ENCODE assay signal across 8 mouse cellular contexts in genomic region chr11:75653781-75654470, GRCm38 (mm10). TPM values are rescaled to one million over a fixed set of nuclear protein-coding genes. Genes with fewer than 3 reads are reported as not detected.
A peak's percentile ranks its signal among the peaks of the same experiment; 100 is the strongest.
DNase-seq lines count a peak whose midpoint lies in the region; ATAC-seq and TF ChIP-seq lines count a peak whose summit lies in the region.

No protein-coding gene starts in this region.

- peaks cover 8% of the 10 kb centered on the region for H3K36me3 ChIP-seq in intestine, embryonic 16.5 days (ENCODE audit: control insufficient read depth, insufficient read depth, low read length)
- peaks cover 17% of the 10 kb centered on the region for H3K36me3 ChIP-seq in liver, embryonic 12.5 days
- peaks cover 13% of the 10 kb centered on the region for H3K36me3 ChIP-seq in myocyte (ENCODE audit: control insufficient read depth, insufficient read depth)
- no peaks in the 10 kb centered on the region for H3K36me3 ChIP-seq in stomach, embryonic 15.5 days

- H3K9ac ChIP-seq in intestine, embryonic 16.5 days (ENCODE audit: low read depth, low read length): peak overlapping the region; percentile 76
- peak overlapping the region; percentile 89 for H3K9ac ChIP-seq in liver, embryonic 12.5 days
- peak overlapping the region; percentile 49 for H3K9ac ChIP-seq in stomach, embryonic 15.5 days

- no peak overlapping the region for H3ac ChIP-seq in myocyte (ENCODE audit: control insufficient read depth, insufficient read length)

- peak; percentile 38 to 48 for DNase-seq in left cerebral cortex, adult 18-20 months (ENCODE audit: low spot score in 2 of 2)
- DNase-seq in left cerebral cortex, adult 11 months (ENCODE audit: low spot score): no peak
- peak; percentile 60 to 77 for DNase-seq in gastrocnemius, postnatal 4 days (ENCODE audit: low spot score in 2 of 2)

- H3K27me3 ChIP-seq in intestine, embryonic 16.5 days (replicated peaks; ENCODE audit: control insufficient read depth, insufficient read depth, low read length): no peaks in the 10 kb centered on the region
- no peaks in the 10 kb centered on the region for H3K27me3 ChIP-seq in liver, embryonic 12.5 days (replicated peaks)
- H3K27me3 ChIP-seq in myocyte (ENCODE audit: control insufficient read depth, insufficient read depth, insufficient read length): no peaks in the 10 kb centered on the region
- H3K27me3 ChIP-seq in stomach, embryonic 15.5 days (replicated peaks): no peaks in the 10 kb centered on the region

- H3K79me2 ChIP-seq in myocyte (ENCODE audit: control insufficient read depth, insufficient read depth): peaks cover 23% of the 10 kb centered on the region

- peak overlapping the region; percentile 86 for H3K27ac ChIP-seq in intestine, embryonic 16.5 days (ENCODE audit: low read length)
- H3K27ac ChIP-seq in liver, embryonic 12.5 days: peak overlapping the region; percentile 92
- peak overlapping the region; percentile 91 for H3K27ac ChIP-seq in stomach, embryonic 15.5 days

- no peaks in the 10 kb centered on the region for H3K9me3 ChIP-seq in intestine, embryonic 16.5 days (ENCODE audit: control insufficient read depth, low read length)
- H3K9me3 ChIP-seq in liver, embryonic 12.5 days (replicated peaks): no peaks in the 10 kb centered on the region
- no peaks in the 10 kb centered on the region for H3K9me3 ChIP-seq in stomach, embryonic 15.5 days

- under 1% methylated on average over 36 of the region's 45 CpGs for WGBS in intestine, embryonic 16.5 days
- WGBS in liver, embryonic 12.5 days (ENCODE audit: insufficient replicate concordance): 1% methylated on average over 39 of the region's 45 CpGs
- 2% methylated on average over 44 of the region's 45 CpGs for WGBS in stomach, embryonic 15.5 days

- peaks cover 42% of the 10 kb centered on the region for H3K4me1 ChIP-seq in intestine, embryonic 16.5 days (ENCODE audit: control insufficient read depth, insufficient read depth, low read length)
- H3K4me1 ChIP-seq in liver, embryonic 12.5 days: peaks cover 83% of the 10 kb centered on the region
- H3K4me1 ChIP-seq in stomach, embryonic 15.5 days: peaks cover 43% of the 10 kb centered on the region

- ATAC-seq in common myeloid progenitor, adult 5-6 weeks (replicated peaks; ENCODE audit: low read depth, poor library complexity, severe bottlenecking): peak; percentile 45
- ATAC-seq in intestine, embryonic 16.5 days: peak; percentile 61
- ATAC-seq in liver, embryonic 12.5 days: peak; percentile 70
- ATAC-seq in stomach, embryonic 15.5 days (ENCODE audit: insufficient read depth, low FRiP score, low read depth): peak; percentile 54

- peak overlapping the region; percentile 70 for H3K4me3 ChIP-seq in intestine, embryonic 16.5 days (ENCODE audit: low read length)
- H3K4me3 ChIP-seq in liver, embryonic 12.5 days: peak overlapping the region; percentile 80
- peak overlapping the region; percentile 65 for H3K4me3 ChIP-seq in myocyte
- H3K4me3 ChIP-seq in stomach, embryonic 15.5 days (replicated peaks): peak overlapping the region; percentile 61

- peak overlapping the region; percentile 90 for H3K4me2 ChIP-seq in intestine, embryonic 16.5 days (ENCODE audit: low read depth, low read length)
- H3K4me2 ChIP-seq in liver, embryonic 12.5 days: peak overlapping the region; percentile 99
- peak overlapping the region; percentile 90 for H3K4me2 ChIP-seq in myocyte (ENCODE audit: low read depth)
- peak overlapping the region; percentile 90 for H3K4me2 ChIP-seq in stomach, embryonic 15.5 days

- peak; percentile 73 for TF ChIP-seq POLR2A in myocyte (IDR thresholded peaks at IDR 0.05; ENCODE audit: insufficient read length, low read depth)

TF ChIP-seq in myocyte, 11 proteins besides CTCF, POLR2A, EP300 and RAD21:
- TF ChIP-seq E2F4 (IDR thresholded peaks at IDR 0.05; ENCODE audit: insufficient read depth) (no peak), CEBPB (IDR thresholded peaks at IDR 0.05; ENCODE audit: insufficient read depth, poor library complexity, severe bottlenecking) (no peak), TCF12 (IDR thresholded peaks at IDR 0.05; ENCODE audit: insufficient read depth, poor library complexity, severe bottlenecking) (no peak), MAX (IDR thresholded peaks at IDR 0.05; ENCODE audit: low read depth) (no peak), SRF (IDR thresholded peaks at IDR 0.05; ENCODE audit: control insufficient read depth, insufficient read length, low read depth) (no peak), MYOG (IDR thresholded peaks at IDR 0.05; ENCODE audit: control insufficient read depth in 1 of 3, insufficient read depth in 1 of 3, insufficient read length in 2 of 3, low read depth in 2 of 3) (peak in 1 of 3 experiments; percentile 79), TCF3 (IDR thresholded peaks at IDR 0.05; ENCODE audit: insufficient read length, low read depth) (no peak), POLR2AphosphoS2 (IDR thresholded peaks at IDR 0.05; ENCODE audit: insufficient read length, low read depth) (peak; percentile 82), USF1 (IDR thresholded peaks at IDR 0.05; ENCODE audit: low read depth) (no peak), REST (IDR thresholded peaks at IDR 0.05; ENCODE audit: insufficient read depth, insufficient read length) (no peak), MYOD1 (IDR thresholded peaks at IDR 0.05; ENCODE audit: control insufficient read depth in 1 of 3, insufficient read length in 2 of 3, low read depth in 2 of 3) (peak in 1 of 3 experiments; percentile 41)

RNA-seq across cellular contexts. Expression of gene Myo1c, which starts 3.6 kb away (rescaled TPM):
- 10 to 100 TPM; 20.9 to 25.1 TPM for total RNA-seq in left cerebral cortex, adult 18-20 months (2021)
- total RNA-seq in common myeloid progenitor, adult 5-6 weeks (2017): 19.5 and 22.3 TPM in 2 replicates
- total RNA-seq in gastrocnemius, postnatal 4 days (2021): 10 to 100 TPM; 87.9 to 88.1 TPM
- polyA plus RNA-seq in intestine, embryonic 16.5 days (2015; fragmentation: Nextera tagmentation; extraction: Ambion mirVana): 45.5 and 51.2 TPM in 2 replicates
- polyA plus RNA-seq in liver, embryonic 12.5 days (2016; fragmentation: Nextera tagmentation; extraction: Ambion mirVana): 34.6 and 35.5 TPM in 2 replicates
- polyA plus RNA-seq in myocyte (2012; fragmentation: generic; extraction: Trizol): 177 TPM
- polyA plus RNA-seq in stomach, embryonic 15.5 days (2015; fragmentation: Nextera tagmentation; extraction: Ambion mirVana): 55.5 and 56.4 TPM in 2 replicates

RNA-seq across cellular contexts. Expression of gene Inpp5k, which starts 23.1 kb away (rescaled TPM):
- 10 to 100 TPM; 36.1 to 36.6 TPM for total RNA-seq in left cerebral cortex, adult 18-20 months (2021)
- 24.0 and 36.3 TPM in 2 replicates for total RNA-seq in common myeloid progenitor, adult 5-6 weeks (2017)
- 10 to 100 TPM; 26.7 to 28.4 TPM for total RNA-seq in gastrocnemius, postnatal 4 days (2021)
- polyA plus RNA-seq in intestine, embryonic 16.5 days (2015; fragmentation: Nextera tagmentation; extraction: Ambion mirVana): 20.8 and 21.9 TPM in 2 replicates
- 15.0 and 15.8 TPM in 2 replicates for polyA plus RNA-seq in liver, embryonic 12.5 days (2016; fragmentation: Nextera tagmentation; extraction: Ambion mirVana)
- 20.7 TPM for polyA plus RNA-seq in myocyte (2012; fragmentation: generic; extraction: Trizol)
- 18.9 and 20.2 TPM in 2 replicates for polyA plus RNA-seq in stomach, embryonic 15.5 days (2015; fragmentation: Nextera tagmentation; extraction: Ambion mirVana)

RNA-seq across cellular contexts. Expression of gene Crk, which starts 25.1 kb away (rescaled TPM):
- total RNA-seq in left cerebral cortex, adult 18-20 months (2021): 100 to 1,000 TPM; 126 to 132 TPM
- 38.9 and 51.4 TPM in 2 replicates for total RNA-seq in common myeloid progenitor, adult 5-6 weeks (2017)
- 10 to 100 TPM; 67.5 to 76.6 TPM for total RNA-seq in gastrocnemius, postnatal 4 days (2021)
- polyA plus RNA-seq in intestine, embryonic 16.5 days (2015; fragmentation: Nextera tagmentation; extraction: Ambion mirVana): 91.0 and 94.1 TPM in 2 replicates
- polyA plus RNA-seq in liver, embryonic 12.5 days (2016; fragmentation: Nextera tagmentation; extraction: Ambion mirVana): 50.2 and 53.6 TPM in 2 replicates
- polyA plus RNA-seq in myocyte (2012; fragmentation: generic; extraction: Trizol): 34.5 TPM
- 108 and 116 TPM in 2 replicates for polyA plus RNA-seq in stomach, embryonic 15.5 days (2015; fragmentation: Nextera tagmentation; extraction: Ambion mirVana)
